Mouse (Mus musculus): ENCODE data around the gene Wdfy2. TPM values are rescaled to one million over a fixed set of nuclear protein-coding genes. Genes with fewer than 3 reads are reported as not detected.
"Not testable (repeated sequence)": the region's sequence is repeated elsewhere in the genome, so short reads cannot be mapped to it uniquely, and the experiment has no call there.

The Wdfy2 gene
- polyA plus RNA-seq, 1 experiment, result 15.5 TPM

DNA sequence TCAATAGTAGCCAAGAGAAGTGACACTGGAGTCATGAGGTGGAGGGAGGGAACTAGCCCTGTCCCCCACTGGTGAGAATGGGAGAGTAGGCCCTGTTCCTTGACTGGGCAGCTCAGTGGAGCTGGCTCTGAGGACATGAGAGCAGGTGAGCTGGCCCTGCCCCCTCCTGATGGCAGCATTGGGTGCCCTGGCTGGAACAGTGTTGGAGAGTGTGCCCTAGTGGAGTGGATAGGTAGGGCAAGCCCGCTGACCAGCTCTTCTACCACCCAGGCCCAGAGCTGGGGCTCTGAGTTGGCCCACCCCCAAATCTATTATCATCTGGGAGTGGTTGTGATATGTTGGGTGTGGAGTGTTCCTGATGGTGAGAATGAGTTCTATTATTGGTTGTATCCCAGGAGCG, 47.7 kb downstream of the Wdfy2 start:
- WGBS, result 96% methylated on average over 2 of the region's 2 CpGs

DNA sequence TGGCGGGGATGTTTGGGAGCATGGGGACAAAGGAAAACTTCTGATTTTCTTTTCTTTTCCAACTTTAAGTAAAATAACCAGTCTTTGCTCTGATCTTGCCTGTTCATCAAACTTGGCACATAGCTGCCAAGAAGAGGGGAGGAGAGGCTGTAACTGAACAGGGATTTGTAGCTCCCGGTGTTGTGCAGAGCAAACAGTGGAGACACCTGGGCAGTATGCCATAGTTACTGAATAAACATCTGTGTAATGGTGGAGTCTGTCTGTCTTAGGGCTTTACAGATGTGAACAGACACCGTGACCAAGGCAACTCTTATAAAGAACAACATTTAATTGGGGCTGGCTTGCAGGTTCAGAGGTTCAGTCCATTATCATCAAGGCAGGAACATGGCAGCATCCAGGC, 53.9 kb downstream of the Wdfy2 start:
- Histone ChIP-seq H3K4me1 (replicated peaks; ENCODE audit: control insufficient read depth, insufficient read depth, low read length) (no peaks in the 10 kb centered on the region), H3K36me3 (ENCODE audit: control insufficient read depth, insufficient read depth, low read length) (no peaks in the 10 kb centered on the region), H3K4me3 (ENCODE audit: control insufficient read depth, insufficient read depth, low read length) (no peak overlapping the region), H3K27ac (ENCODE audit: control insufficient read depth, insufficient read depth, low read length) (no peak overlapping the region), H3K27me3 (ENCODE audit: control insufficient read depth, insufficient read depth, low read length) (no peaks in the 10 kb centered on the region)
- WGBS, result 96% methylated on average over 3 of the region's 3 CpGs
- DNase-seq, result no peak
- TF ChIP-seq POLR2A (IDR thresholded peaks at IDR 0.05; ENCODE audit: control insufficient read depth, extremely low read depth, insufficient read depth, low read length, poor library complexity), result no peak
- TF ChIP-seq CTCF (IDR thresholded peaks at IDR 0.05; ENCODE audit: borderline replicate concordance, control insufficient read depth, extremely low read depth, insufficient read depth, low read length, poor library complexity), result no peak

More for the DNA sequence above, 47.7 kb downstream of the Wdfy2 start:
- no peak overlapping the region for H3K27ac ChIP-seq (ENCODE audit: control insufficient read depth, insufficient read depth, low read length)
- no peaks in the 10 kb centered on the region for H3K36me3 ChIP-seq (ENCODE audit: control insufficient read depth, insufficient read depth, low read length)
- H3K4me3 ChIP-seq (ENCODE audit: control insufficient read depth, insufficient read depth, low read length), result no peak overlapping the region
- no peaks in the 10 kb centered on the region for H3K27me3 ChIP-seq (ENCODE audit: control insufficient read depth, insufficient read depth, low read length)
- no peak for DNase-seq
- TF ChIP-seq POLR2A (IDR thresholded peaks at IDR 0.05; ENCODE audit: control insufficient read depth, extremely low read depth, insufficient read depth, low read length, poor library complexity) (no peak), CTCF (IDR thresholded peaks at IDR 0.05; ENCODE audit: borderline replicate concordance, control insufficient read depth, extremely low read depth, insufficient read depth, low read length, poor library complexity) (no peak)
- H3K4me1 ChIP-seq (replicated peaks; ENCODE audit: control insufficient read depth, insufficient read depth, low read length), result 0 out of 2 replicates have a peak, but pooled peaks cover 2% of the 10 kb centered on the region

DNA sequence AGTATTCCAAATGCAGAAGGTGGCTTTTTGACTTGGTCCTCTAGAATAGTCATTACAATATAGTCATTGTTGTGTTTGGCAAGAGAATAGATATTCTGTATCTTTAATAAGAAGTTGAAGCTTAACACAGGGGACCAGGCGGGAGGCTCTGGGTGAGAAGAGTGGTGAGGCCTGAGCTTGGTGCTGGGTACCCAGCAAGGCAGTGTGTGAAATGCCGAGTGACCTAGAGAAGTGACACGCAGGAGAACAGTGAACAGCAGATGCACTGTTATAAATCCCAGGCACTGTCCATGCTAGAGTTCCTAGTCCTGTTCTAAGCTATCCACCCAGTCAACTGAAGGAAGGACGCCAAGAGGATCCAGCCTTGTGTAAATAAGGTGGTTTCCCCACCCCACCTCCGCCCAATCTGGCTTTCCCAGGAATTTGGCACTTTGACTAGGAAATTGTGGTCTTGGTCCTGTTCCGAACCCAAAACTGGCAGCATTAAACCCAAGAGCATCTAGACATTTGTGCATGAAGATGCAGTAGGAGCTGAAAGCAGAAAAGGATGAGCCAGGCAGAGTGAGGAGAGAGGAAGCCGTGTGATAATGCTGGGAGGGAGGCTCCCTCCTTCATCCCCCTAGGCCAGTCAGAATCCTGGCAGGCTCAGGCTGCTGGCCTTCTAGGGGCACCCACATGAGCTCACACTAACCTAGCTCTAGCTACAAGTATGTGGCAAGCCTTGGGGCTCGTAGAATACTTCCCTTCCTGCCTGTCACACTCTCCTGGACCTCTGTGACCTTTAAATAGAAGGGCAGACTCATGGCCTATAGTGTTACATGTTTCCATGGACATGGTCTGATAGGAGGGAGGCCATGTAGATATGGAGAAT, 55.5 kb downstream of the Wdfy2 start:
- no peaks in the 10 kb centered on the region for H3K27me3 ChIP-seq (ENCODE audit: control insufficient read depth, insufficient read depth, low read length)
- no peaks in the 10 kb centered on the region for H3K36me3 ChIP-seq (ENCODE audit: control insufficient read depth, insufficient read depth, low read length)
- no peaks in the 10 kb centered on the region for H3K4me1 ChIP-seq (replicated peaks; ENCODE audit: control insufficient read depth, insufficient read depth, low read length)
- no peak for TF ChIP-seq CTCF (IDR thresholded peaks at IDR 0.05; ENCODE audit: borderline replicate concordance, control insufficient read depth, extremely low read depth, insufficient read depth, low read length, poor library complexity)
- TF ChIP-seq POLR2A (IDR thresholded peaks at IDR 0.05; ENCODE audit: control insufficient read depth, extremely low read depth, insufficient read depth, low read length, poor library complexity), result no peak
- 88% methylated on average over 8 of the region's 8 CpGs for WGBS
- no peak for DNase-seq
- H3K27ac ChIP-seq (ENCODE audit: control insufficient read depth, insufficient read depth, low read length), result no peak overlapping the region
- H3K4me3 ChIP-seq (ENCODE audit: control insufficient read depth, insufficient read depth, low read length), result no peak overlapping the region

DNA sequence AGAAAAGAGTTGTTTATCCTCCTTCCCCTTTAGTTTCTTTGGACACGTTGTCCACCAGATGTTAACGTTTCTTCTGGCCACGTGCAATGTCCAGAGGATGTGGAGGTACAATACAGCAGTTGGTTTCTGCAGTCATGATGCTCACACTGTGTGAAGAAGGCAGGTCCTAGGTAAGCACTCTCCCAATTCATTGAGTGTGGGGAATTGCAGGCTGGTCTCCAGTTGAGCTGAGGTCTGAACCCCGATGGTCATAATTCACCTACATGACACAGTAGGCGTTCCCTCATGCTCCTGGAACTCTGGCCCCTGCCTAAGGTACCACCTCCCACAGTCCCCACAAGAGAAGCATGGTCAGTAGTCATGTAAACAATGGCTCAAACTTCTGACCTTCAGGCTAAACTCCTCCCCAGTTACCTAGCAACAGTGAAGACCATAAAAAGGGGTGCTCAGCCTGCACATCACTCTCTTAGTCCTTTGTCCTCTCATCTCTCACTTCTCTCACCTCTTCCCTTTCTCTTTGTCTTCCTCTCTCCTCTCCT, 56.2 kb downstream of the Wdfy2 start:
- 91% methylated on average over 5 of the region's 5 CpGs for WGBS
- not testable (repeated sequence) for H3K27ac ChIP-seq (ENCODE audit: control insufficient read depth, insufficient read depth, low read length); H3K4me1 ChIP-seq (replicated peaks; ENCODE audit: control insufficient read depth, insufficient read depth, low read length); H3K36me3 ChIP-seq (ENCODE audit: control insufficient read depth, insufficient read depth, low read length); H3K27me3 ChIP-seq (ENCODE audit: control insufficient read depth, insufficient read depth, low read length); H3K4me3 ChIP-seq (ENCODE audit: control insufficient read depth, insufficient read depth, low read length); DNase-seq

DNA sequence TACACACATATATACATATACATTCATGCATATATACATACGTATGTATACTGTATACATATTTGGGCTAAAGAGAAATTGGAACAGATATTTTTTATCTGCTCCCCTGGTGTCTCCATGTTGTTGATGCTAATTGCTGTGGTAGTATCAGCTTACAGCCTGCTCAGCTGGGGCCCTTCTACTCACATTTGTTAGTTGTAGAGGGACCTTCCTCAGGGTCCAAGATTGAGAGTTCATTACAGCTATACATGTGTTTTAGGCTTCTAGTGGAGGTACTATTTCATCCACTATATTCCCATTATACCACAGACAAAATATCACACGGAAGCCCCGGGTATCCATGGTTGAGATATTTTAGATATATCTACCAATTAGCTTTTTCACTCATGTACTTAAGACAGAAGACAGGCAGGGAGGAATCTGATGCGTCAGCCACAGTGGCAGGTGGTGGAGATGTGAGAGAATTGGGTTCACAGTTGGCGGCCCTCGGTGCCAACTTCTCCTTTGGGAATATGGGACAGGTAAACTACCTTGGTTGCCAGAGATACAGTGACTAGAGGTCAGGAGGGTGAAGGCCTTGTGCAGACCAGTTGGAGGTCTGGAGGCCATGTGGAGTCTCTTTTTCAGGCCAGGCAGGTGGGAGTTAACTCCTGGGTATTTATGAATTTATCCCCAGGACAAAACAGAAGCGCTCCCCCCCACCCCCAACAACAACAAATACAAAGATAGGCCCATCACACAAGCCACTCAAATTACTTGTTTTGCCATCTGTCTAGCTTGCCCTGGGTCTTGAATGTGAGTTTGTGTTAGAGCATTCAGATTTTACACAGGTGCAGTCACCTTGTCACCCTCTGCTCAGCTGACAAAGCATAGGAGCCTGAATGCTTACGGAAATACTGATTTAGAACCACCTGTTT, 57.7 kb downstream of the Wdfy2 start:
- Histone ChIP-seq H3K4me1 (replicated peaks; ENCODE audit: control insufficient read depth, insufficient read depth, low read length) (no peaks in the 10 kb centered on the region), H3K27me3 (ENCODE audit: control insufficient read depth, insufficient read depth, low read length) (no peaks in the 10 kb centered on the region), H3K4me3 (ENCODE audit: control insufficient read depth, insufficient read depth, low read length) (no peak overlapping the region), H3K36me3 (ENCODE audit: control insufficient read depth, insufficient read depth, low read length) (no peaks in the 10 kb centered on the region), H3K27ac (ENCODE audit: control insufficient read depth, insufficient read depth, low read length) (no peak overlapping the region)
- TF ChIP-seq POLR2A (IDR thresholded peaks at IDR 0.05; ENCODE audit: control insufficient read depth, extremely low read depth, insufficient read depth, low read length, poor library complexity) (no peak), CTCF (IDR thresholded peaks at IDR 0.05; ENCODE audit: borderline replicate concordance, control insufficient read depth, extremely low read depth, insufficient read depth, low read length, poor library complexity) (no peak)
- WGBS, result 97% methylated on average over 8 of the region's 8 CpGs
- DNase-seq, result no peak

DNA sequence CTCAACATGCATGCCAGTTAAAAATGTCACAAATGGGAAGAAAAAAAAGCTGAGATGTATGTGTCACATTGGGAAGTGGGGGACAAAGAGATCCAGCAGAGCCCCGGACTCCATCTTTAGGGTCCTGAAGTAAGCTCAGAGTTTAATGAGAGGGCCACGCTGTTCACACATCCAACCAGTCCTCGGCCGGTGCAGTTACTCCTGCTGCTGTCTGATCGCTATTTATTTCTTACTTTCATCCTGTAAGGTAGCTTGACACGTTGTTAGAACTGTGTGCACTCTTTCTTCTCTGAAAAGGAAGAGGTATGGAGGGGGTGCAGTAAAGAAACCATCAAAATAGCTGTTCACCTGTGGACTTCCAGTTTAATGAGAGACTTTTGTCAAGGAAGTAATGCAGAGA, 60.6 kb downstream of the Wdfy2 start:
- TF ChIP-seq CTCF (IDR thresholded peaks at IDR 0.05; ENCODE audit: borderline replicate concordance, control insufficient read depth, extremely low read depth, insufficient read depth, low read length, poor library complexity), result no peak
- TF ChIP-seq POLR2A (IDR thresholded peaks at IDR 0.05; ENCODE audit: control insufficient read depth, extremely low read depth, insufficient read depth, low read length, poor library complexity), result no peak
- Histone ChIP-seq H3K4me1 (replicated peaks; ENCODE audit: control insufficient read depth, insufficient read depth, low read length) (no peaks in the 10 kb centered on the region), H3K27ac (ENCODE audit: control insufficient read depth, insufficient read depth, low read length) (no peak overlapping the region), H3K27me3 (ENCODE audit: control insufficient read depth, insufficient read depth, low read length) (no peaks in the 10 kb centered on the region), H3K4me3 (ENCODE audit: control insufficient read depth, insufficient read depth, low read length) (no peak overlapping the region), H3K36me3 (ENCODE audit: control insufficient read depth, insufficient read depth, low read length) (no peaks in the 10 kb centered on the region)
- WGBS, result 90% methylated on average over 6 of the region's 6 CpGs
- DNase-seq, result no peak
